Mouse (Mus musculus) bone marrow, adult 2 months (tissue): ENCODE measurements around the gene Rab3il1.

Source experiments
- CTCF ChIP-seq: fragments of 200-500 bp; IDR thresholded peaks from 2 replicates; pipeline ENCODE4 v1.5.1; 2011; ENCODE audit warnings: low read length, control low read depth; ENCODE audit not compliant: control insufficient read depth, insufficient read depth
- POLR2A ChIP-seq: fragments of 200-500 bp; IDR thresholded peaks from 2 replicates; pipeline ENCODE4 v1.6.1; 2011; ENCODE audit warnings: low read depth, mild to moderate bottlenecking, control low read depth, low read length, borderline replicate concordance; ENCODE audit not compliant: control insufficient read depth

- TF ChIP-seq CTCF = no peak
- no peak for TF ChIP-seq POLR2A
These were observed 2.6 kb upstream of the Rab3il1 start for GRCm38 (mm10) chr19:9998736-9999486.
